Mouse (Mus musculus): ENCODE measurements around the gene N4bp3.

DNA sequence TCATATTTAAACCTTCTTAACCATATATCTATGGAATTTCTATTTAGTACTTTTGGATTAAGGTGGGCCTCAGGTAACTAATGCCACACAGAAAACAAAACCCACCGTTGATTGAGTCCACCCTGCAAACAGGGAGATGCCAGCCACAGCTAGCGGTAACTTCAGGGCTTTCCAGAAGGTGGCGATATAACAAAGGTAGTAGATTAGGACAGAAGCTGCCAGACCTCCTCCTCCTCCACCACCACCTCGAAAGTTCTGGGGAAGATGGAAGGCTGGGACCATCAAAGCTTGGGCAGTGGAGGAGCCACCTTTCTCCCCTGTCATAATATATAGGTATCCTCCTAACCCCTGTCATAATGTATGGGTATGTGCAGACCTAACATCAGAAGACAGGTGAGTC, 32.9 kb downstream of the N4bp3 start:
- TF ChIP-seq CTCF (IDR thresholded peaks at IDR 0.05; ENCODE audit: low read depth) (peak; percentile 89), EP300 (IDR thresholded peaks at IDR 0.05; ENCODE audit: low read depth) (no peak)

Data from liver, postnatal 0 days (tissue).